ENCODE assay signal across 10 mouse cellular contexts in the genomic region with DNA sequence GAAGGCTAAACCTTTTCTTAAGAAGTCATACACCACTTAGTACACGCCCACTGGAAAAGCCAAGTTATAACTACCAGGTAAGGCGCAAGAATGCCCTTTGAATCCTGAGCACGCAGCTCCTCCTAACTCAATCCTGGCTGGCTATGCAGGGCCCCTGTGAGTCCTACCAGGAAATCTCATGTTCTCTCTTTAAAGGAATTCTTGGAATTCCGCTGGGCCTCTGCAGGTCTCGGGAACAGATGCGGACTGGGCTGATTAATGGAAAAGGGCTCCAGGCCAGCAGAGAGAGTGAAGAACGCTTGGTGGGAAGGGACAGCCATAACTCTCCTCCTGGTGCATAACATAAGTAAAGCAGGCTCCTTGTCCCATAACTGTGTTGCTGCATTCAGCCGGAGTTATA. TPM values are rescaled to one million over a fixed set of nuclear protein-coding genes. Genes with fewer than 3 reads are reported as not detected.
A peak's percentile ranks its signal among the peaks of the same experiment; 100 is the strongest.
DNase-seq lines count a peak whose midpoint lies in the region; ATAC-seq lines count a peak whose summit lies in the region.
"Had no signal": no experiment of that assay in that cellular context is flagged by ENCODE, and none has a peak within 500 bp of the region (broad histone marks: within the 10 kb centered on the region; RNA-seq: fewer than 3 reads in every experiment).

No protein-coding gene starts in this region.

- no peaks in the 10 kb centered on the region for H3K9me3 ChIP-seq in forebrain, embryonic 11.5 days (ENCODE audit: control insufficient read depth, low read length)
- no peaks in the 10 kb centered on the region for H3K9me3 ChIP-seq in forebrain, embryonic 13.5 days (replicated peaks)
- no peaks in the 10 kb centered on the region for H3K9me3 ChIP-seq in intestine, embryonic 16.5 days (ENCODE audit: control insufficient read depth, low read length)
- no peaks in the 10 kb centered on the region for H3K9me3 ChIP-seq in lung, embryonic 15.5 days
- no peaks in the 10 kb centered on the region for H3K9me3 ChIP-seq in midbrain, embryonic 11.5 days (ENCODE audit: control insufficient read depth, low read length)

- peaks cover 50% of the 10 kb centered on the region for H3K4me1 ChIP-seq in forebrain, embryonic 11.5 days (replicated peaks; ENCODE audit: control insufficient read depth, insufficient read depth, low read length)
- peaks cover 60% of the 10 kb centered on the region for H3K4me1 ChIP-seq in forebrain, embryonic 13.5 days
- H3K4me1 ChIP-seq in intestine, embryonic 16.5 days (ENCODE audit: control insufficient read depth, insufficient read depth, low read length): peaks cover 61% of the 10 kb centered on the region
- H3K4me1 ChIP-seq in lung, embryonic 15.5 days: peaks cover 62% of the 10 kb centered on the region
- peaks cover 46% of the 10 kb centered on the region for H3K4me1 ChIP-seq in midbrain, embryonic 11.5 days (ENCODE audit: control insufficient read depth, insufficient read depth, low read length)

- H3K4me2 ChIP-seq in forebrain, embryonic 11.5 days (ENCODE audit: low read depth, low read length, severe bottlenecking): no peak overlapping the region
- no peak overlapping the region for H3K4me2 ChIP-seq in forebrain, embryonic 13.5 days
- H3K4me2 ChIP-seq in intestine, embryonic 16.5 days (ENCODE audit: low read depth, low read length): peak overlapping the region; percentile 42
- peak overlapping the region; percentile 2; the same call in 1 of the 2 replicates for H3K4me2 ChIP-seq in lung, embryonic 15.5 days
- no peak overlapping the region for H3K4me2 ChIP-seq in midbrain, embryonic 11.5 days

- no peak for DNase-seq in forebrain, embryonic 11.5 days (ENCODE audit: low spot score)
- DNase-seq in ZHBTc4 (ENCODE audit: low read depth, low spot score): peak; percentile 73
- DNase-seq in thymus, postnatal 0 days (ENCODE audit: low spot score): no peak
- DNase-seq in midbrain, embryonic 11.5 days (ENCODE audit: low spot score, missing footprints): no peak
- no peak for DNase-seq in left cerebral cortex, adult 9 months (ENCODE audit: low spot score in 2 of 2)
- DNase-seq: cerebellum, postnatal 10 days had no signal

- H3K4me3 ChIP-seq in forebrain, embryonic 11.5 days (ENCODE audit: low read depth, low read length): no peak overlapping the region
- no peak overlapping the region for H3K4me3 ChIP-seq in forebrain, embryonic 13.5 days
- H3K4me3 ChIP-seq in intestine, embryonic 16.5 days (ENCODE audit: low read length): no peak overlapping the region
- no peak overlapping the region for H3K4me3 ChIP-seq in lung, embryonic 15.5 days
- no peak overlapping the region for H3K4me3 ChIP-seq in midbrain, embryonic 11.5 days (ENCODE audit: low read depth, low read length)

- H3K27ac ChIP-seq in forebrain, embryonic 11.5 days (ENCODE audit: low read depth, low read length): peak overlapping the region; percentile 50; the same call in 1 of the 2 replicates
- H3K27ac ChIP-seq in forebrain, embryonic 13.5 days: no peak overlapping the region
- peak overlapping the region; percentile 92 for H3K27ac ChIP-seq in intestine, embryonic 16.5 days (ENCODE audit: low read length)
- H3K27ac ChIP-seq in lung, embryonic 15.5 days: peak overlapping the region; percentile 62
- no peak overlapping the region for H3K27ac ChIP-seq in midbrain, embryonic 11.5 days (ENCODE audit: low read depth, low read length)
- H3K27ac ChIP-seq: liver, embryonic 14.5 days had no signal

- no peaks in the 10 kb centered on the region for H3K27me3 ChIP-seq in forebrain, embryonic 11.5 days (ENCODE audit: control insufficient read depth, insufficient read depth, low read length)
- peaks cover 27% of the 10 kb centered on the region for H3K27me3 ChIP-seq in forebrain, embryonic 13.5 days
- no peaks in the 10 kb centered on the region for H3K27me3 ChIP-seq in intestine, embryonic 16.5 days (replicated peaks; ENCODE audit: control insufficient read depth, insufficient read depth, low read length)
- H3K27me3 ChIP-seq in lung, embryonic 15.5 days: peaks cover 17% of the 10 kb centered on the region; the same call in 1 of the 2 replicates
- peaks cover 2% of the 10 kb centered on the region; the same call in 1 of the 2 replicates for H3K27me3 ChIP-seq in midbrain, embryonic 11.5 days (ENCODE audit: control insufficient read depth, insufficient read depth, low read length)

- peak overlapping the region; percentile 2; the same call in 1 of the 2 replicates for H3K9ac ChIP-seq in forebrain, embryonic 11.5 days (ENCODE audit: low read length)
- no peak overlapping the region for H3K9ac ChIP-seq in forebrain, embryonic 13.5 days
- H3K9ac ChIP-seq in intestine, embryonic 16.5 days (ENCODE audit: low read depth, low read length): peak overlapping the region; percentile 50
- H3K9ac ChIP-seq in lung, embryonic 15.5 days: no peak overlapping the region
- H3K9ac ChIP-seq in midbrain, embryonic 11.5 days (ENCODE audit: low read length): no peak overlapping the region
- H3K9ac ChIP-seq: liver, embryonic 14.5 days had no signal

- 17% methylated on average over 8 of the region's 8 CpGs for WGBS in forebrain, embryonic 11.5 days
- WGBS in forebrain, embryonic 13.5 days: 29% methylated on average over 8 of the region's 8 CpGs
- WGBS in intestine, embryonic 16.5 days: 8% methylated on average over 8 of the region's 8 CpGs
- 9% methylated on average over 8 of the region's 8 CpGs for WGBS in lung, embryonic 15.5 days
- WGBS in midbrain, embryonic 11.5 days: 18% methylated on average over 8 of the region's 8 CpGs

- no peaks in the 10 kb centered on the region for H3K36me3 ChIP-seq in forebrain, embryonic 11.5 days (ENCODE audit: control insufficient read depth, insufficient read depth, low read length)
- no peaks in the 10 kb centered on the region for H3K36me3 ChIP-seq in forebrain, embryonic 13.5 days (ENCODE audit: poor library complexity, severe bottlenecking)
- no peaks in the 10 kb centered on the region for H3K36me3 ChIP-seq in intestine, embryonic 16.5 days (ENCODE audit: control insufficient read depth, insufficient read depth, low read length)
- no peaks in the 10 kb centered on the region for H3K36me3 ChIP-seq in lung, embryonic 15.5 days
- H3K36me3 ChIP-seq in midbrain, embryonic 11.5 days (ENCODE audit: control insufficient read depth, insufficient read depth, low read length): no peaks in the 10 kb centered on the region

- ATAC-seq in forebrain, embryonic 11.5 days (replicated peaks; ENCODE audit: low FRiP score): no peak
- ATAC-seq in forebrain, embryonic 13.5 days: no peak
- ATAC-seq in intestine, embryonic 16.5 days: peak; percentile 77
- peak; percentile 31; the same call in 1 of the 2 replicates for ATAC-seq in lung, embryonic 15.5 days (ENCODE audit: borderline replicate concordance, extremely low read depth, low FRiP score, low TSS enrichment)
- no peak for ATAC-seq in midbrain, embryonic 11.5 days (ENCODE audit: low FRiP score)

RNA-seq across cellular contexts. Expression of gene Irs2, which starts 46.3 kb away (rescaled TPM):
- polyA plus RNA-seq in forebrain, embryonic 11.5 days (2014; fragmentation: Nextera tagmentation; extraction: Ambion mirVana): 6.6 and 7.7 TPM in 2 replicates
- polyA plus RNA-seq in forebrain, embryonic 13.5 days (2015; fragmentation: Nextera tagmentation; extraction: Ambion mirVana): 4.5 and 5.2 TPM in 2 replicates
- 4.4 and 4.7 TPM in 2 replicates for polyA plus RNA-seq in intestine, embryonic 16.5 days (2015; fragmentation: Nextera tagmentation; extraction: Ambion mirVana)
- 4.1 TPM in 2 replicates for polyA plus RNA-seq in lung, embryonic 15.5 days (2015; fragmentation: Nextera tagmentation; extraction: Ambion mirVana)
- 4.5 TPM in 2 replicates for polyA plus RNA-seq in thymus, postnatal 0 days (2015; fragmentation: Nextera tagmentation; extraction: Ambion mirVana)
- polyA plus RNA-seq in midbrain, embryonic 11.5 days (2014; fragmentation: Nextera tagmentation; extraction: Ambion mirVana): 5.2 and 6.2 TPM in 2 replicates

Comparison
In these comparisons a context has a peak if more than half of its experiments do, and no peak if none do; other contexts are left out.
1. H3K27ac ChIP-seq: peak in forebrain, embryonic 11.5 days (single experiment), intestine, embryonic 16.5 days (single experiment) and lung, embryonic 15.5 days (single experiment); none in forebrain, embryonic 13.5 days (single experiment) and midbrain, embryonic 11.5 days (single experiment).
2. H3K9ac ChIP-seq: peak in forebrain, embryonic 11.5 days (single experiment) and intestine, embryonic 16.5 days (single experiment); none in forebrain, embryonic 13.5 days (single experiment), lung, embryonic 15.5 days (single experiment) and midbrain, embryonic 11.5 days (single experiment).
3. ATAC-seq: peak in intestine, embryonic 16.5 days (single experiment) and lung, embryonic 15.5 days (single experiment); none in forebrain, embryonic 11.5 days (single experiment), forebrain, embryonic 13.5 days (single experiment) and midbrain, embryonic 11.5 days (single experiment).
4. H3K4me2 ChIP-seq: peak in intestine, embryonic 16.5 days (single experiment) and lung, embryonic 15.5 days (single experiment); none in forebrain, embryonic 11.5 days (single experiment), forebrain, embryonic 13.5 days (single experiment) and midbrain, embryonic 11.5 days (single experiment).